Mouse (Mus musculus): ENCODE measurements around the gene Mgat4c. TPM values are rescaled to one million over a fixed set of nuclear protein-coding genes. Genes with fewer than 3 reads are reported as not detected.

Gene Mgat4c
- polyA plus RNA-seq, 1 experiment: not detected

- no peaks in the 10 kb centered on the region for H3K27me3 ChIP-seq (ENCODE audit: control insufficient read depth, insufficient read depth, low read length, poor library complexity, severe bottlenecking)
- no peak for TF ChIP-seq EP300 (IDR thresholded peaks at IDR 0.05; ENCODE audit: insufficient read depth, low read depth, low read length)
- no peak for TF ChIP-seq POLR2A (IDR thresholded peaks at IDR 0.05; ENCODE audit: insufficient read depth, low read length)
- H3K9me3 ChIP-seq (replicated peaks; ENCODE audit: control insufficient read depth, insufficient read depth, low read length, poor library complexity, severe bottlenecking): no peaks in the 10 kb centered on the region
- H3K4me1 ChIP-seq (ENCODE audit: control insufficient read depth, insufficient read depth, low read length): no peaks in the 10 kb centered on the region
- no peak overlapping the region for H3K27ac ChIP-seq (ENCODE audit: insufficient read depth, low read length)
- no peak overlapping the region for H3K9ac ChIP-seq (ENCODE audit: low read depth, poor library complexity, severe bottlenecking)
- H3K4me3 ChIP-seq (ENCODE audit: low read depth, low read length): no peak overlapping the region
- H3K36me3 ChIP-seq (ENCODE audit: control insufficient read depth, insufficient read depth, low read length, poor library complexity, severe bottlenecking): no peaks in the 10 kb centered on the region
Observed at GRCm38 (mm10) chr10:102056218-102056617, 374.9 kb downstream of the Mgat4c start.

- TF ChIP-seq CTCF (IDR thresholded peaks at IDR 0.05; ENCODE audit: low read depth, low read length): no peak
- no peak for TF ChIP-seq POLR2A (IDR thresholded peaks at IDR 0.05; ENCODE audit: insufficient read depth, low read length)
- no peak for TF ChIP-seq EP300 (IDR thresholded peaks at IDR 0.05; ENCODE audit: insufficient read depth, low read depth, low read length)
- Histone ChIP-seq H3K27ac (ENCODE audit: insufficient read depth, low read length) (no peak overlapping the region), H3K4me3 (ENCODE audit: low read depth, low read length) (no peak overlapping the region), H3K36me3 (ENCODE audit: control insufficient read depth, insufficient read depth, low read length, poor library complexity, severe bottlenecking) (no peaks in the 10 kb centered on the region), H3K27me3 (ENCODE audit: control insufficient read depth, insufficient read depth, low read length, poor library complexity, severe bottlenecking) (no peaks in the 10 kb centered on the region), H3K9ac (ENCODE audit: low read depth, poor library complexity, severe bottlenecking) (no peak overlapping the region), H3K9me3 (replicated peaks; ENCODE audit: control insufficient read depth, insufficient read depth, low read length, poor library complexity, severe bottlenecking) (no peaks in the 10 kb centered on the region), H3K4me1 (ENCODE audit: control insufficient read depth, insufficient read depth, low read length) (no peaks in the 10 kb centered on the region)
Observed at GRCm38 (mm10) chr10:102056975-102057565, 375.8 kb downstream of the Mgat4c start.

GRCm38 (mm10) chr10:102074541-102075398, 393.5 kb downstream of the Mgat4c start:
- H3K9ac ChIP-seq (ENCODE audit: low read depth, poor library complexity, severe bottlenecking): no peak overlapping the region
- no peaks in the 10 kb centered on the region for H3K36me3 ChIP-seq (ENCODE audit: control insufficient read depth, insufficient read depth, low read length, poor library complexity, severe bottlenecking)
- no peaks in the 10 kb centered on the region for H3K27me3 ChIP-seq (ENCODE audit: control insufficient read depth, insufficient read depth, low read length, poor library complexity, severe bottlenecking)
- no peak overlapping the region for H3K4me3 ChIP-seq (ENCODE audit: low read depth, low read length)
- no peaks in the 10 kb centered on the region for H3K9me3 ChIP-seq (replicated peaks; ENCODE audit: control insufficient read depth, insufficient read depth, low read length, poor library complexity, severe bottlenecking)
- TF ChIP-seq POLR2A (IDR thresholded peaks at IDR 0.05; ENCODE audit: insufficient read depth, low read length) (no peak), CTCF (IDR thresholded peaks at IDR 0.05; ENCODE audit: low read depth, low read length) (no peak), EP300 (IDR thresholded peaks at IDR 0.05; ENCODE audit: insufficient read depth, low read depth, low read length) (no peak)
- no peaks in the 10 kb centered on the region for H3K4me1 ChIP-seq (ENCODE audit: control insufficient read depth, insufficient read depth, low read length)
- H3K27ac ChIP-seq (ENCODE audit: insufficient read depth, low read length): no peak overlapping the region

GRCm38 (mm10) chr10:102123153-102123552, 441.9 kb downstream of the Mgat4c start:
- H3K36me3 ChIP-seq (ENCODE audit: control insufficient read depth, insufficient read depth, low read length, poor library complexity, severe bottlenecking): no peaks in the 10 kb centered on the region
- no peak for TF ChIP-seq EP300 (IDR thresholded peaks at IDR 0.05; ENCODE audit: insufficient read depth, low read depth, low read length)
- H3K9me3 ChIP-seq (replicated peaks; ENCODE audit: control insufficient read depth, insufficient read depth, low read length, poor library complexity, severe bottlenecking): no peaks in the 10 kb centered on the region
- H3K27me3 ChIP-seq (ENCODE audit: control insufficient read depth, insufficient read depth, low read length, poor library complexity, severe bottlenecking): no peaks in the 10 kb centered on the region
- H3K9ac ChIP-seq (ENCODE audit: low read depth, poor library complexity, severe bottlenecking): no peak overlapping the region
- H3K4me1 ChIP-seq (ENCODE audit: control insufficient read depth, insufficient read depth, low read length): no peaks in the 10 kb centered on the region
- no peak overlapping the region for H3K4me3 ChIP-seq (ENCODE audit: low read depth, low read length)
- no peak overlapping the region for H3K27ac ChIP-seq (ENCODE audit: insufficient read depth, low read length)

- Histone ChIP-seq H3K27ac (ENCODE audit: insufficient read depth, low read length) (no peak overlapping the region), H3K36me3 (ENCODE audit: control insufficient read depth, insufficient read depth, low read length, poor library complexity, severe bottlenecking) (no peaks in the 10 kb centered on the region), H3K4me3 (ENCODE audit: low read depth, low read length) (no peak overlapping the region), H3K9me3 (replicated peaks; ENCODE audit: control insufficient read depth, insufficient read depth, low read length, poor library complexity, severe bottlenecking) (no peaks in the 10 kb centered on the region), H3K9ac (ENCODE audit: low read depth, poor library complexity, severe bottlenecking) (no peak overlapping the region), H3K27me3 (ENCODE audit: control insufficient read depth, insufficient read depth, low read length, poor library complexity, severe bottlenecking) (no peaks in the 10 kb centered on the region), H3K4me1 (ENCODE audit: control insufficient read depth, insufficient read depth, low read length) (no peaks in the 10 kb centered on the region)
- TF ChIP-seq POLR2A (IDR thresholded peaks at IDR 0.05; ENCODE audit: insufficient read depth, low read length) (no peak), CTCF (IDR thresholded peaks at IDR 0.05; ENCODE audit: low read depth, low read length) (no peak), EP300 (IDR thresholded peaks at IDR 0.05; ENCODE audit: insufficient read depth, low read depth, low read length) (no peak)
Observed at GRCm38 (mm10) chr10:102127340-102127739, 446.1 kb downstream of the Mgat4c start.

GRCm38 (mm10) chr10:102154865-102155264, 473.6 kb downstream of the Mgat4c start:
- Histone ChIP-seq H3K4me1 (ENCODE audit: control insufficient read depth, insufficient read depth, low read length) (no peaks in the 10 kb centered on the region), H3K9me3 (replicated peaks; ENCODE audit: control insufficient read depth, insufficient read depth, low read length, poor library complexity, severe bottlenecking) (no peaks in the 10 kb centered on the region), H3K9ac (ENCODE audit: low read depth, poor library complexity, severe bottlenecking) (no peak overlapping the region), H3K4me3 (ENCODE audit: low read depth, low read length) (no peak overlapping the region), H3K36me3 (ENCODE audit: control insufficient read depth, insufficient read depth, low read length, poor library complexity, severe bottlenecking) (no peaks in the 10 kb centered on the region), H3K27me3 (ENCODE audit: control insufficient read depth, insufficient read depth, low read length, poor library complexity, severe bottlenecking) (no peaks in the 10 kb centered on the region), H3K27ac (ENCODE audit: insufficient read depth, low read length) (no peak overlapping the region)
- TF ChIP-seq EP300 (IDR thresholded peaks at IDR 0.05; ENCODE audit: insufficient read depth, low read depth, low read length) (no peak), POLR2A (IDR thresholded peaks at IDR 0.05; ENCODE audit: insufficient read depth, low read length) (no peak), CTCF (IDR thresholded peaks at IDR 0.05; ENCODE audit: low read depth, low read length) (no peak)
